Comparison of ENCODE assay signal across 8 mouse cellular contexts in genomic region chr1:161250604-161251416, GRCm38 (mm10). TPM values are rescaled to one million over a fixed set of nuclear protein-coding genes. Genes with fewer than 3 reads are reported as not detected.
A peak's percentile ranks its signal among the peaks of the same experiment; 100 is the strongest.
DNase-seq lines count a peak whose midpoint lies in the region; ATAC-seq and TF ChIP-seq lines count a peak whose summit lies in the region.

Gene Prdx6 (minus strand): TSS chr1:161251219.

- no peaks in the 10 kb centered on the region for H3K27me3 ChIP-seq in Patski
- no peaks in the 10 kb centered on the region; the same call in 1 of the 2 replicates for H3K27me3 ChIP-seq in hindbrain, embryonic 11.5 days (ENCODE audit: control insufficient read depth, insufficient read depth, low read length)

- H3K4me1 ChIP-seq in hindbrain, embryonic 11.5 days (replicated peaks; ENCODE audit: control insufficient read depth, insufficient read depth, low read length), result no peaks in the 10 kb centered on the region

- H3K4me3 ChIP-seq in hindbrain, embryonic 11.5 days (ENCODE audit: low read depth, low read length), result peak within 1 kb of the TSS; percentile 80

- peak within 1 kb of the TSS; percentile 84 for H3K9ac ChIP-seq in hindbrain, embryonic 11.5 days (ENCODE audit: low read depth, low read length)

- H3K4me2 ChIP-seq in hindbrain, embryonic 11.5 days (replicated peaks; ENCODE audit: low read depth, low read length), result peak within 1 kb of the TSS; percentile 84

- WGBS in hindbrain, embryonic 11.5 days, result under 1% methylated on average over 66 of the region's 66 CpGs

- CTCF ChIA-PET in Patski (lab: Charles Lee), result no interaction called here

- no peaks in the 10 kb centered on the region for H3K9me3 ChIP-seq in hindbrain, embryonic 11.5 days (ENCODE audit: control insufficient read depth, low read length)

- POLR2A ChIA-PET in Patski (lab: Charles Lee), result interaction anchor here (0.6 to 0.8 kb wide), 3 partner anchors 33 to 856 kb away, joined by 3 read pairs; no protein-coding TSS in a partner anchor

- DNase-seq in Patski (ENCODE audit: low read depth, low spot score), result no peak
- peak; percentile 84 to 90 for DNase-seq in cerebellum, postnatal 10 days
- peak; percentile 56 to 76 for DNase-seq in frontal cortex, postnatal 10 days (ENCODE audit: low spot score in 2 of 2)
- DNase-seq in hindbrain, embryonic 11.5 days (ENCODE audit: low spot score), result peak; percentile 87
- DNase-seq in layer of hippocampus, postnatal 25 days (ENCODE audit: extremely low spot score in 1 of 2, low spot score in 1 of 2), result peak; percentile 69 to 73
- DNase-seq in lung, postnatal 14 days, result peak; percentile 85
- peak; percentile 82 for DNase-seq in ovary, postnatal 36 days (ENCODE audit: low spot score)
- DNase-seq in thymus, postnatal 14 days, result peak; percentile 87

- TF ChIP-seq CTCF in Patski (IDR thresholded peaks at IDR 0.05), result no peak

- no peaks in the 10 kb centered on the region for H3K36me3 ChIP-seq in hindbrain, embryonic 11.5 days (ENCODE audit: control insufficient read depth, insufficient read depth, low read length)

- ATAC-seq in Patski, result peak; percentile 91
- peak; percentile 96 for ATAC-seq in hindbrain, embryonic 11.5 days (ENCODE audit: low FRiP score)

- in situ Hi-C loops in Patski (cut with MboI; ENCODE audit: low pct_unique_long_range_greater_than_20kb), result loop anchor here (5.0 kb wide), 1 partner anchor 36 kb away; no protein-coding TSS in a partner anchor

- peak within 1 kb of the TSS; percentile 63 for H3K27ac ChIP-seq in hindbrain, embryonic 11.5 days (ENCODE audit: low read depth, low read length)

RNA-seq across cellular contexts. Expression of gene Prdx6, which starts in this region (rescaled TPM):
- polyA plus RNA-seq in Patski (2021), result 295 TPM
- polyA plus RNA-seq in hindbrain, embryonic 11.5 days (2014; fragmentation: Nextera tagmentation; extraction: Ambion mirVana), result 451 and 491 TPM in 2 replicates
- total RNA-seq in layer of hippocampus, postnatal 25 days (2021), result 100 to 1,000 TPM; 300 to 347 TPM
